Mouse (Mus musculus): ENCODE data around the gene Cntn3.
A peak's percentile ranks its signal among the peaks of the same experiment; 100 is the strongest.

The Cntn3 gene

GRCm38 (mm10) chr6:102478320-102479080, 94.4 kb downstream of the Cntn3 start:
- no peak for DNase-seq (ENCODE audit: inconsistent age in 2 of 2, low spot score in 1 of 2)

DNA sequence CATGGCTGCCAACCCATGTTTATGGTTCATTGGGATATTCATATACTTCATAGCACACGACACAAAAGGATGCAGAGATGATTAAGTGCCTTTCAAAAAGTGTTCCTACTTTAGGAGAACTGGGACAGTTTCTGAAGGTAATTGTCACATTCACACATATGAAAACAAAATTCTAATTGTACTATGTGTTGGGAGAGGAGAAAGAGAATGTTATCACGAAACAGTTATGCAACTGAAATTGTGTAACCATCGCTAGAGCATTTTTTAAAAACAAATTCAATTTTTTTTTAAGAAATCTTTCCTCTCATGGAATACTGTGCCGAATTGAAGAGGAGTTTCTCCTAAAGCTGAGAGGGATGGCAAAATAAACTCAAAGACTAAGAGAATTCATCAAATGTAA, 134.5 kb downstream of the Cntn3 start:
- DNase-seq (ENCODE audit: inconsistent age in 2 of 2, low spot score in 1 of 2), result no peak

DNA sequence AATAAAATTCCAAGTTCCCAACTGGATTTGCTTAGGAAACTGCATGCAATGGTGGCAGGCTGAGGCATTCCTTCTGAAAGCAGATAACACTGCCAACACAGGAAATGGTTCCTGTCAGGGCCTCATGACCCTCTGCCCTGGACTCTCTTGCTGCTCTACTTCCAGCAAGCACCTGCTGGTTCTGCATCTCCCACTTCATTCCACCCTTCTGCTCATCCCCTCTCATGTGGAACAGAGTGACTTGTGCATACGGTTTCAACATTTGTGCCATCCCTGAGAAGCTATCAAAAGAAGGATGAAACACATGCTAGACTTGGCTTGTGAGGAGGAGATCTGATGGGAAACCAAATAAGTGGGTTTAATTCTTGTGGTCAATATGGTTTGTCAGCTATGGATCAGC, 145.4 kb downstream of the Cntn3 start:
- no peak for DNase-seq (ENCODE audit: inconsistent age in 2 of 2, low spot score in 1 of 2)

DNA sequence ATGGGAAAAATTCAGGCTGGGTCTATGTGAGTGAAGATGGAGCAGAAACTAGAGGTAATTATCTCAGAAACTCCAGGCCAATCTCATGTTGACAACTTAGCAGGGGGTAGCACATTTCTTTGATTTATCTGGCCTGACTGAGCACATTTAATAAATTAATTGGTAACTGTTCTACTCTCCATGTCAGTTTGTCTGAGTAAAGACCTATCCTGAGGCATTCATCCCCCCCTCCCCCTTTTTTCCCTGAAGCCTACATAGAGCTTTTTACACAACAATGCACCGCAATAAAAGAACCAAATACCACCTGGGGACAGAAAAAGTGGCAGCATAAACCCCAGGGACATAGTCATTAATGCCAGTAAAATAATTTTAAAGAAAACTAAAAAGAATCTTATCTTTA, 151.1 kb downstream of the Cntn3 start:
- no peak for DNase-seq (ENCODE audit: inconsistent age in 2 of 2, low spot score in 1 of 2)

GRCm38 (mm10) chr6:102388590-102388989, 184.3 kb downstream of the Cntn3 start:
- no peak for DNase-seq (ENCODE audit: inconsistent age in 2 of 2, low spot score in 1 of 2)

GRCm38 (mm10) chr6:102372112-102372511, 200.8 kb downstream of the Cntn3 start:
- DNase-seq (ENCODE audit: inconsistent age in 2 of 2, low spot score in 1 of 2), result no peak

DNA sequence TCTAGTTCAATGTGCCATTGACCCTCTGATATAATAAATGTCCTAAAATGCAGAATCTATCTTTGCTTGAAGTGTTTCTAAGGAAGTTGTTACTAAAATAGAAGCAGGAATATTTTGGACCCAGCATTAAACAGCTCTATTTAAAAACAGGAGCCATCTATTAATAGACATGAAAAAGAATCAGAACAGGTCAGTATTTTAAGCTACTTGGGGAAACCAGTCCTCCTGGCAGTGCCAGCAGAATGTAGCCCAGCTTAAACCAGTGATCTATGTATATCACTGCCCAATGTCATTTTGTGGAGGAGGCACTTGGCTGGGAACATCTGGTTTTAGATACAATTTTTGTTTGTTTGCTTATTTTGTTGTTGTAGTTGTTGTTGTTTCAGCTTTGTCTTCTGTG, 209.0 kb downstream of the Cntn3 start:
- no peak for DNase-seq (ENCODE audit: inconsistent age in 2 of 2, low spot score in 1 of 2)

- DNase-seq (ENCODE audit: inconsistent age in 2 of 2, low spot score in 1 of 2), result no peak
These were observed 209.5 kb downstream of the Cntn3 start for GRCm38 (mm10) chr6:102363291-102363832.

GRCm38 (mm10) chr6:102332144-102332543, 240.8 kb downstream of the Cntn3 start:
- no peak for DNase-seq (ENCODE audit: inconsistent age in 2 of 2, low spot score in 1 of 2)

- DNase-seq (ENCODE audit: inconsistent age in 2 of 2, low spot score in 1 of 2), result no peak
These were observed 246.2 kb downstream of the Cntn3 start for GRCm38 (mm10) chr6:102326711-102327110.

- DNase-seq (ENCODE audit: inconsistent age in 2 of 2, low spot score in 1 of 2), result no peak
These were observed 250.2 kb downstream of the Cntn3 start for GRCm38 (mm10) chr6:102322614-102323284.

- DNase-seq (ENCODE audit: inconsistent age in 2 of 2, low spot score in 1 of 2), result no peak
These were observed 253.1 kb downstream of the Cntn3 start for GRCm38 (mm10) chr6:102319755-102320154.

DNA sequence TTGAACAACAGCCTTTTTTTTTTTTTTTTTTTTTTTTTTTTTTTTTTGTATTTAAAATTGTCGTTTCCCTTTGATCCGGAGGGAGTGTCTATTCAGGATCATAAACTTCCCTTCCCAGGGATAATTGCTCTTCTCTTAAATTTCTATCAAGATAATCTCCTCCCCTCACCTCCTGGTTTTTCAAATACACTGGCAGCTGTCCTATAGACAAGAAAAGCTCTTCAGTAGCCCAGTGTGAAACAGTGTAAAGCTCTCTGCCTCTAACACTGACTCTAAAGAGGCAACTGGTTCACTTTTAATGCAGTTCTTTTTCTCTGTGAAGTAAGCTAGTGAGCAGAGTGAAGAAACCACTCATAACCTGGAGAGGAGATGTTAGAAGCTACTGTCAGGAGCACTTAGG, 290.0 kb downstream of the Cntn3 start:
- no peak for DNase-seq (ENCODE audit: inconsistent age in 2 of 2, low spot score in 1 of 2)

DNA sequence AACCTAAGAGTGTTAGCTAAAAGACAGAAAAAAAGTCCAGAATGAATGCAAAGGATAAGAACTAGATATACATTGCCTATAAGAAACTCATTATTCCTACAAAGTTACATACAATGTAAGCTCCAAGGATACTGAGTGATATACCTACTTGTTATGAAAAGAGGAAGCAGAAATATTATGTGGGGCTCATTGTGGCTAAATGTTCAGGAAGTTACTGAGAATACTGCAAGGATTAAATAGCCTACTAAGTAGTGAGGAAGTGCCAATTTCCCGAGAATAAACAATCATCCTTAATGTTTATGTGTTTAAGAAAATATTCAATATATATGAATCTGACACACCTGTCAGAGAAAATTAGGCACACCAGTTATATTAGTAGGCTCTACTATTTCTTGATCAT, 341.9 kb downstream of the Cntn3 start:
- DNase-seq (ENCODE audit: inconsistent age in 2 of 2, low spot score in 1 of 2), result no peak

- DNase-seq (ENCODE audit: inconsistent age in 2 of 2, low spot score in 1 of 2), result no peak
These were observed 386.6 kb downstream of the Cntn3 start for GRCm38 (mm10) chr6:102186316-102186715.

GRCm38 (mm10) chr6:102170913-102171312, 402.0 kb downstream of the Cntn3 start:
- peak in 1 of 2 experiments; percentile 77 for DNase-seq (ENCODE audit: inconsistent age in 2 of 2, low spot score in 1 of 2)

DNA sequence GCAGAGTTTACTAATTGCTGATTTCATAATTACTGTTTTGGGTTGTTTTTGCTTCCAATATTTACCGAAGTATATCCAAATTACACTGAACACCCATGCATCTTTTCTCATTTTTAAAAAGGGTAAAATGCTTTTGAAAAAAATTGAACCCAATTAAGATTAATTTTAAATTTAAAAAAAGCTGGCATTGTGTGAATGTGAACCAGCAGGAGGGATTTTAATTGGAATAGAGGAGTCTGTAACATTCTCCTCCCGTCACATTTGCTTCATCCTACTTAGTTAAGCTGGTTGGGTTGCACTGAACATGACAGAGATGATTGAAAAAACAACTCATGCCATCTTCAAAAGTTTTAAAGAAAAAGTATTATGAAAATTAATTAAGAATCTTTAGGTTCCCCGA, 411.7 kb downstream of the Cntn3 start:
- DNase-seq (ENCODE audit: inconsistent age in 2 of 2, low spot score in 1 of 2), result no peak

GRCm38 (mm10) chr6:102121676-102122075, 451.2 kb downstream of the Cntn3 start:
- DNase-seq (ENCODE audit: inconsistent age in 2 of 2, low spot score in 1 of 2), result no peak

GRCm38 (mm10) chr6:102120003-102120402, 452.9 kb downstream of the Cntn3 start:
- no peak for DNase-seq (ENCODE audit: inconsistent age in 2 of 2, low spot score in 1 of 2)

- DNase-seq (ENCODE audit: inconsistent age in 2 of 2, low spot score in 1 of 2), result no peak
These were observed 459.3 kb downstream of the Cntn3 start for GRCm38 (mm10) chr6:102113629-102114028.
